Mouse (Mus musculus): Measurements from ENCODE around the gene Ift74.

Ift74 gene

GRCm38 (mm10) chr4:94696368-94696767 lies 82.1 kb downstream of the Ift74 start:
- DNase-seq, result no peak

- no peak for DNase-seq
These were observed 96.7 kb downstream of the Ift74 start for GRCm38 (mm10) chr4:94711002-94711401.

DNA sequence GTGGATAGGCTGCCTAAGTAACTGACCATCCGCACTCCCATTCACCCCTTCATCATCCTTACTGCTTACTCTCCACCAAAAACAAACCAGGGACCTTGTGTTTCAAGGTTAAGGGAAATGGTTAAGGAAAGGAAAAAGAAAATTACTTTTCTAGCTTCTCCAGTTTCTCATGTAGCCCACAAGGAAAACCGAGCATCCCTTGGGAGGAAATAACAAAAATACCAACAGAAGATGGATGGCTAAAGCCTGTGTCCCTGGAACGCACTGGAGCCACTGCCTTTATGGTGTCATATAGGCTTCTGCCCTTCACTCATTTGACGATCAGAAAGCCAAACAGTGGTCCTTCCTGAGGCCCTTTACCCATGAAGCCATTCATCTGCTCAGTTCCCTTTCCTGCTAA lies 97.1 kb downstream of the Ift74 start:
- no peak for DNase-seq

DNA sequence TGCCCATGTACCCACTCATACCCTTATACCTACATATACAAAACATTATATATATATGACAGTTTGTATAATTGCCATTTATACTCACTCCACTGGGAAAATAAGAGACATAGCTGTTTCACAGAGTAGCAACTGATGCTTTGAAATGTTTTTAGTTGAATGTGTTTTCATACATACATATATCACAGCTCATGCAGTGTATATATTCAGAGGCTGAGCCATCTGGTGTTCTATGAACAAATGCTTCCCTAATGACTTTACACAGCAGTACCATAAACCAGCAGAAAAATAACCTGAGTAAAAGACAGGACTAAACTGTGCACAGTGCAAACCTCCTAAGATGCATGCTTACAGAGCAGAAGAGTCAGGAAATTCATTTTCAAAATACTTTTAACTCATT lies 99.5 kb downstream of the Ift74 start:
- DNase-seq, result no peak

DNA sequence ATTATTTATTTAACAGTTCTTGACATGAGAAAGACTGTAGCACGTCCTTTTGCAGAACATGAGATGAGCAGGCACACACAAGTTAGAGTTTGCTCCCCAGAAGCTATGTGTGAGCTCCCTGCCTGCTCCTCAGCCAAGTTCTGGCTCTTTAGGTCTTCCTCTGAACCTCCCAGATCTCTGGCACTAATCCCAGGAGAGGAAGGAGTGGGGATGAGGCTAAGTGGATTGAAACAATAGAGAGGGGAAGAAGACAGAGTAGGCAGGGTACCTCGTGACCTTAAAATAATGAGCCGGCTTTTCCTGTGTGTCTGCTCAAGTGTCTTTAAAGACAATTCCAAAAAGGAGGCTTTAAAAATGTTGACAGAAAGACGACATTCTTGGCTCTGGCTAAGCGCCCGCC lies 100.9 kb downstream of the Ift74 start:
- DNase-seq, result no peak

- no peak for DNase-seq
These were observed 111.5 kb downstream of the Ift74 start for GRCm38 (mm10) chr4:94725799-94726198.

DNA sequence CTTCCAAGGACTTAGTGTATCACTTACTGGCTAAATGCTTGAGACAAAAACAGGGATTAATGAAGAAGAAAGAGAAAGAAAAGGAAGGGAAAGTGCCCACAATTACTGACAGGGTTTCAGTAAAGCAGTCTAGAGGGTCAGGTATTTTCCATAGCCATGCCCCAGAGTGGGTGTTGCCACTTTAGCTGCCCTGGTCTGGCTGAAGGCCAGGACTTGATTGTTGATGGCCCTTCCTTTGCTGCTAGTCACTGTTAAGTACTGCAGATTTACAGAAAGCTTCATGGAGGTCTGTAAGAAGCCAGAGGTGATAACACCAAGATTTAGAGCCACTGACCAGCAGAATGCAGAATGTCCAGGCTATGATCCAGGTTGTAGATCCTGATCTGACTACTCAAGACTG lies 118.4 kb downstream of the Ift74 start:
- no peak for DNase-seq

DNA sequence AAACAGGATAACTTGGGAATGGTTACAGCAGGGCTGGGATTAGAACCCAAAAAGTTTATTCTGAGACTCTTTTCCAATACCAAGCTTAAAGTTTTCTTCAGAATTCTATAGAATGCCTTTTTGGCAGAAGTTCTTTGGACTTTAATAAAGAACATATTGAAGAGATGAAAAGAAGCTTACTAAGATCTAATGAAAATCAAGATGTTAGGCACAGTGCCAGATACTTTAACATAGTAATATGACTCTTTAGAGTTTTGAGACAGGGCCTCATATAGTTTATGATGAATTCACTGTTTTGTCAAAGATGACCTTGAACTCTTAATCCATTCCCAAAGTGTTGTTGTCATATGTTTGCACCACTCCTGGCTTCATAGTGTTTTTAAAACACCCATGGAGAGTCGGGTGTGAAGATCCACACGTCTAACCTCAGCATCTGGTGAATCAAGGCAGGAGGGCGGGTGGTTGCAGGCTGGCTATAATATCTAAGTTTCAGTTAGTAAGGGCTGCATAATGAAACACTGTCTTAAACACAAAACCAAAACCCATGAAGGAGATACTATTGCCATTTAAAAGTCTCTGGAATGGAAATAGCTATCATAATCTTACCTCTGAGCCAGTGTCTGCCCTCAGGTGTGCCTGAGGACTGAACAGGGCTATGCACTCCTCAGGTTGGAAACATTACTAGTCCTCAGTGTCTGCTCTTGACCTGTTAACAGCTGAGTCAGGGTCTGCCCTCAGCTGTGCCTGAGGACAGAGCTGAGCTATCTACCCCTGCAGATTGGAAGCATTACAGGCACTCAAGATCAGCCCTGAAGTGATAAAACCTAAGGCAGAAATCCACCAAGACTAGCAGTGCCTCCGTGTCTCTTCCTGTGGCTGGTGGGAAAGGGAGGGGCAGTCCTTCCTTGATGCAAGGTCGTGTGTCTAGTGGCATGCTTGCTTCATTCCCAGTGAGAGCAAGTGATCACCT lies 123.3 kb downstream of the Ift74 start:
- no peak for DNase-seq

- DNase-seq, result no peak
These were observed 124.8 kb downstream of the Ift74 start, which contains the start of gene Tek for GRCm38 (mm10) chr4:94738838-94739731. Tek (plus strand) TSS chr4:94739289.

DNA sequence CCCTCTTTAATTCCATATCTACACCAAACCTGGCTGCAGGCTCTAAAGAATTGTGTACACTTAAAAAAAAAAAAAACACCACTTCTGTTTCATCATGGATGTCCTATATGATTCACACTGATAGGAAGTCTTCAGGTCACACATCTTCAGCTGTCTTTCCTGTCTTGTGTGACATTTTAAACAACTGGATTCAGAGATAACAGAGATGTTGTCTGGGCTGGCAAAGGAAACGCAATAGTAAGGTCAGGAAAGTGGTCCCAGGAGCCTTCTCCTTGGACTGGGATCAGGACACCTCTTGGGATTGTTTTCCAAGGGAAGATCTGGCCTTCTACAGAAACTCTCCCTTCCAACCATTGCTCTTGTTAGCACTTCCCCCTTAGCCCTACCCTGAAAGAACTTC lies 127.5 kb downstream of the Ift74 start:
- no peak for DNase-seq

Data from cerebellum, adult 8-10 months (tissue).